Mouse (Mus musculus): ENCODE results near the gene Mpp5. TPM values are rescaled to one million over a fixed set of nuclear protein-coding genes. Genes with fewer than 3 reads are reported as not detected.

Gene Mpp5
- polyA plus RNA-seq, 1 experiment from 2014 or later, result 16.3 TPM

DNA sequence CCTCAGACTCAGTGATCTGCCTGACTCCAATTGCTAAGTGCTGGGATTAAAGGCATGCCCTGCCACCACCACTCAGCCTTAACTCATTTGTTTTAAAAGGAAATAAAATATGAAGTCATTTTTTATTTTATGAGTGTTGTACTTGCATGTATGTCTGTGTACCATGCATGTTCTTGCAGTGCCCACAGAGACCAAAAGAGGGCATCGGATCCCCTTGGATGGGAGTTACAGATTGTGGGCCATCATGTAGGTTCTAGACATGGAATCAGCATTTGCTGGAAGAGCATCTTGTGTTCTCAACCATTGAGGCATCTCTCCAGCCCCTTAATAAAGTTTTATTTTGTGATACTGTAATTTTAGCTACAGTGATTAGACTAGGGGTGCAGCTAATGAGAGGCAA is 116.7 kb downstream of the Mpp5 start:
- Histone ChIP-seq H3K27ac (ENCODE audit: low read length) (no peak overlapping the region), H3K9ac (ENCODE audit: low read depth, low read length) (no peak overlapping the region), H3K4me1 (ENCODE audit: control insufficient read depth, insufficient read depth, low read length) (peaks cover 13% of the 10 kb centered on the region), H3K36me3 (ENCODE audit: control insufficient read depth, insufficient read depth, low read length) (peaks cover 2% of the 10 kb centered on the region; the same call in 1 of the 2 replicates), H3K4me2 (ENCODE audit: low read length) (no peak overlapping the region), H3K4me3 (ENCODE audit: low read depth, low read length) (no peak overlapping the region), H3K9me3 (replicated peaks; ENCODE audit: control insufficient read depth, low read length, poor library complexity, severe bottlenecking) (no peaks in the 10 kb centered on the region), H3K27me3 (ENCODE audit: control insufficient read depth, insufficient read depth, low read depth, low read length) (no peaks in the 10 kb centered on the region)
- WGBS, result 96% methylated on average over 1 of the region's 1 CpGs
- ATAC-seq, result no peak

DNA sequence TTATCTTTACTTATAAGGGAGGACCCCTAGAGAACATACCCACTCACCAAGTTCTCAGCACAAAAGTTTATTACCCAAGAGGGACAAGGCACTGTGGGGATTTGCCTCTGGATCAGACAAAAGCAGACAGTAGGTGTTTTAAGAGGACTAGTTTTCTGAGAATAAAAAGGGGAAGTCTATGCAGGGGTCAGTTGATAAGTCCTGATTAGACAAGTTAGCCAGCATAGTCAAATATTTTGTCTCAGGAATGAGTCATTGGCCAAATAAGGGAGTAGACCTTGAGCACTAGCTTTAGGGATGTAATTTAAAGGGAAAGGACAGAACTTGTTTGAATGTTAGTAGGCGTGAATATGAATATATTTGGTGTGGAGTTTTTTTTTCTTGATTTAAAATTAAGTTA is 119.4 kb downstream of the Mpp5 start:
- WGBS, result 100% methylated on average over 1 of the region's 1 CpGs
- H3K4me1 ChIP-seq (ENCODE audit: control insufficient read depth, insufficient read depth, low read length), result peaks cover 3% of the 10 kb centered on the region
- no peak for ATAC-seq

DNA sequence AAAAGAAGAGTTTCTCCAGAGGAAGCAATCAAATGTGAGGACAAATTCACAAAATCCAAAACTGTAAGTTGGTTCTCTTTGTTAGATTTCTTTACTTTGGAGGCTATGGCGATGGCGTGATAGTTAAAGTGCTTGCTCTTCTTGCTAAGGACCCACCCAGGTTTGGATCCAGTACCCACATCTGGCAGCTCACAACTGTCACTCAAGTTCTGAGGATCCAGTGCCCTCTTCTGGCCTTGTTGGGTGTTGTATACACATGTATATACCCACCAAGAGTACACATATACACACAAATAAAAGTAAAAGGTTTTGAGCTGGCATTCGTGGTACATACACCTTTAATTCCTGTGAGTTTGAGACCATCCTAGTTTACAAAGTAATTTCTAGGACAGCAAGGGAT is 125.9 kb downstream of the Mpp5 start:
- Histone ChIP-seq H3K27me3 (ENCODE audit: control insufficient read depth, insufficient read depth, low read depth, low read length) (no peaks in the 10 kb centered on the region), H3K4me1 (ENCODE audit: control insufficient read depth, insufficient read depth, low read length) (no peaks in the 10 kb centered on the region), H3K4me3 (ENCODE audit: low read depth, low read length) (no peak overlapping the region), H3K9ac (ENCODE audit: low read depth, low read length) (no peak overlapping the region), H3K4me2 (ENCODE audit: low read length) (no peak overlapping the region), H3K27ac (ENCODE audit: low read length) (no peak overlapping the region), H3K9me3 (replicated peaks; ENCODE audit: control insufficient read depth, low read length, poor library complexity, severe bottlenecking) (no peaks in the 10 kb centered on the region), H3K36me3 (ENCODE audit: control insufficient read depth, insufficient read depth, low read length) (peaks cover 10% of the 10 kb centered on the region; the same call in 1 of the 2 replicates)
- 95% methylated on average over 3 of the region's 3 CpGs for WGBS
- no peak for ATAC-seq

More for the DNA sequence above, 119.4 kb downstream of the Mpp5 start:
- Histone ChIP-seq H3K9me3 (replicated peaks; ENCODE audit: control insufficient read depth, low read length, poor library complexity, severe bottlenecking) (no peaks in the 10 kb centered on the region), H3K4me2 (ENCODE audit: low read length) (no peak overlapping the region), H3K36me3 (ENCODE audit: control insufficient read depth, insufficient read depth, low read length) (peaks cover 2% of the 10 kb centered on the region; the same call in 1 of the 2 replicates), H3K27me3 (ENCODE audit: control insufficient read depth, insufficient read depth, low read depth, low read length) (no peaks in the 10 kb centered on the region), H3K27ac (ENCODE audit: low read length) (no peak overlapping the region), H3K9ac (ENCODE audit: low read depth, low read length) (no peak overlapping the region), H3K4me3 (ENCODE audit: low read depth, low read length) (no peak overlapping the region)

DNA sequence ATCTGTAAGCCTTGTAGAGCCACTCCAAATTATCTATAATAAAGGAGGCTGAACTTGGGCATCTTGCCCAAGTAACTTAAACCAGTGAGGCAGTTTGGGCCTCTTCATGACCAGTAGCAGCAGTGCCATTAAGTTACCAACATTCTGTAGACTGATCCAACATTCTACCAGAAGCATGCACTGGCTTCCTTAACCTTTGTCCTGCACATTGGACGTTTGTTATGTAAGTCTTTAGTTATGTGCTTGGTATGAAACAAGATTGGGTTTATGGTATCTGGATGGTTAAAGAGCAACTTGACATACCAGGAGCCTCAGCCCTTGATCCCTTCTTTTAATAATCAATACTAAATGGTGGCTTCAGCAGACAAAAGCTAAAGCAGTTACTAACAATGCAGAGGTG is 141.4 kb downstream of the Mpp5 start:
- no peak overlapping the region for H3K4me3 ChIP-seq (ENCODE audit: low read depth, low read length)
- peaks cover 8% of the 10 kb centered on the region for H3K36me3 ChIP-seq (ENCODE audit: control insufficient read depth, insufficient read depth, low read length)
- H3K4me2 ChIP-seq (ENCODE audit: low read length), result no peak overlapping the region
- no peak for ATAC-seq
- no peaks in the 10 kb centered on the region for H3K27me3 ChIP-seq (ENCODE audit: control insufficient read depth, insufficient read depth, low read depth, low read length)
- no peak overlapping the region for H3K27ac ChIP-seq (ENCODE audit: low read length)
- no peaks in the 10 kb centered on the region for H3K4me1 ChIP-seq (ENCODE audit: control insufficient read depth, insufficient read depth, low read length)
- no peaks in the 10 kb centered on the region for H3K9me3 ChIP-seq (replicated peaks; ENCODE audit: control insufficient read depth, low read length, poor library complexity, severe bottlenecking)
- H3K9ac ChIP-seq (ENCODE audit: low read depth, low read length), result no peak overlapping the region
- 72% methylated on average over 1 of the region's 1 CpGs for WGBS

Other genes with a start within 250 kb of the Mpp5 start
- 0.21 and 0.26 TPM in 2 replicates for gene Fam71d, start 57.4 kb upstream of the Mpp5 start, polyA plus RNA-seq (2015; fragmentation: Nextera tagmentation; extraction: Ambion mirVana)
- 134 and 147 TPM in 2 replicates for gene Atp6v1d, start 112.7 kb downstream of the Mpp5 start, polyA plus RNA-seq (2015; fragmentation: Nextera tagmentation; extraction: Ambion mirVana)
- gene Eif2s1, start 112.9 kb downstream of the Mpp5 start, polyA plus RNA-seq (2015; fragmentation: Nextera tagmentation; extraction: Ambion mirVana), result 136 and 142 TPM in 2 replicates
- 2.5 and 3.8 TPM in 2 replicates for gene Plek2, start 158.1 kb downstream of the Mpp5 start, polyA plus RNA-seq (2015; fragmentation: Nextera tagmentation; extraction: Ambion mirVana)

Measured in midbrain, embryonic 16.5 days (tissue).